Mouse (Mus musculus) adrenal gland, postnatal 4 days (tissue): ENCODE results near the gene Olfr902. TPM values are rescaled to one million over a fixed set of nuclear protein-coding genes. Genes with fewer than 3 reads are reported as not detected.
"Not testable (repeated sequence)": the region's sequence is repeated elsewhere in the genome, so short reads cannot be mapped to it uniquely, and the experiment has no call there.

Experiments used
- DNase-seq, 2 experiments: peaks; one replicate each; pipeline ENCODE4 v3.0.0; 2021 to 2022; ENCODE audit warnings: low spot score in 2 of 2, mixed read lengths in 2 of 2
- long read RNA-seq, 2 experiments: library from polyadenylated mRNA; stranded (forward); transcript quantifications; one replicate each; pipeline ENCODE4 v2.0.0; 2021
- total RNA-seq, 2 experiments: library from RNA; stranded (reverse); gene quantifications; 2 replicates each; pipeline ENCODE4 v1.2.3; 2021

Gene Olfr902
- not detected for total RNA-seq
- long read RNA-seq, experiment 1, result 0 reads
- long read RNA-seq, experiment 2, result 0 reads

- no peak for DNase-seq
Observed at GRCm38 (mm10) chr9:38447352-38447751, at the start of gene Olfr902. Gene Olfr902, plus strand, starts transcription at chr9:38447652.

GRCm38 (mm10) chr9:38401398-38401797 lies 46.1 kb upstream of the Olfr902 start, which contains the start of gene Olfr147:
Gene Olfr147, plus strand, starts transcription at chr9:38401698.
- DNase-seq, result no peak

- not testable (repeated sequence) for DNase-seq
Observed at GRCm38 (mm10) chr9:38407502-38407901, 40.0 kb upstream of the Olfr902 start.

GRCm38 (mm10) chr9:38413502-38413901 lies 34.0 kb upstream of the Olfr902 start:
- DNase-seq, result not testable (repeated sequence)

GRCm38 (mm10) chr9:38423801-38424200 lies 23.7 kb upstream of the Olfr902 start:
- DNase-seq, result no peak

- no peak for DNase-seq
Observed at GRCm38 (mm10) chr9:38427026-38427425, 20.4 kb upstream of the Olfr902 start.

- no peak for DNase-seq
Observed at GRCm38 (mm10) chr9:38429155-38429554, 18.3 kb upstream of the Olfr902 start, which contains the start of gene Olfr901. Gene Olfr901, plus strand, starts transcription at chr9:38429455.

GRCm38 (mm10) chr9:38462844-38463243 lies 15.4 kb downstream of the Olfr902 start, which contains the start of gene Olfr904:
Gene Olfr904, plus strand, starts transcription at chr9:38463144.
- DNase-seq, result no peak

GRCm38 (mm10) chr9:38470807-38471206 lies 23.4 kb downstream of the Olfr902 start, which contains the start of gene Olfr905:
Gene Olfr905, plus strand, starts transcription at chr9:38471107.
- DNase-seq, result no peak

GRCm38 (mm10) chr9:38486785-38487184 lies 39.3 kb downstream of the Olfr902 start, which contains the start of gene Olfr906:
Gene Olfr906, plus strand, starts transcription at chr9:38487085.
- DNase-seq, result no peak

- no peak for DNase-seq
Observed at GRCm38 (mm10) chr9:38495501-38495900, 48.0 kb downstream of the Olfr902 start, which contains the start of gene Olfr907. Gene Olfr907, plus strand, starts transcription at chr9:38495801.

Other genes starting within 250 kb of the Olfr902 start
- gene Olfr893, start 239.3 kb upstream of the Olfr902 start, total RNA-seq, result not detected
- gene Olfr894, start 229.6 kb upstream of the Olfr902 start, total RNA-seq, result not detected
- not detected for gene Olfr143, start 194.9 kb upstream of the Olfr902 start, total RNA-seq
- gene Olfr895, start 179.8 kb upstream of the Olfr902 start, total RNA-seq, result not detected
- not detected for gene Olfr896-ps1, start 156.5 kb upstream of the Olfr902 start, total RNA-seq
- gene Olfr25, start 118.6 kb upstream of the Olfr902 start, total RNA-seq, result not detected
- not detected for gene Olfr898, start 99.2 kb upstream of the Olfr902 start, total RNA-seq
- not detected for gene Olfr250, start 80.8 kb upstream of the Olfr902 start, total RNA-seq
- gene Olfr251, start 70.6 kb upstream of the Olfr902 start, total RNA-seq, result not detected
- gene Olfr147, start 46.0 kb upstream of the Olfr902 start, total RNA-seq, result not detected
- not detected for gene Olfr901, start 18.2 kb upstream of the Olfr902 start, total RNA-seq
- not detected for gene Olfr904, start 15.5 kb downstream of the Olfr902 start, total RNA-seq
- under 1 TPM in 1 of 2 experiments, not detected in 1; 0.08 TPM for gene Olfr905, start 23.5 kb downstream of the Olfr902 start, total RNA-seq
- not detected for gene Olfr906, start 39.4 kb downstream of the Olfr902 start, total RNA-seq
- gene Olfr907, start 48.1 kb downstream of the Olfr902 start, total RNA-seq, result not detected
- not detected for gene Olfr911-ps1, start 73.9 kb downstream of the Olfr902 start, total RNA-seq
- gene Olfr910, start 90.2 kb downstream of the Olfr902 start, total RNA-seq, result not detected
- not detected for gene Olfr912, start 132.5 kb downstream of the Olfr902 start, total RNA-seq
- gene Olfr913, start 145.1 kb downstream of the Olfr902 start, total RNA-seq, result not detected
- not detected for gene Olfr914, start 157.4 kb downstream of the Olfr902 start, total RNA-seq
- not detected for gene Olfr916, start 212.2 kb downstream of the Olfr902 start, total RNA-seq
- not detected for gene Olfr917, start 218.2 kb downstream of the Olfr902 start, total RNA-seq
- not detected for gene Olfr918, start 226.9 kb downstream of the Olfr902 start, total RNA-seq